Mouse (Mus musculus): ENCODE results near the gene Tgif2. TPM values are rescaled to one million over a fixed set of nuclear protein-coding genes. Genes with fewer than 3 reads are reported as not detected.
"Not testable (repeated sequence)": the region's sequence is repeated elsewhere in the genome, so short reads cannot be mapped to it uniquely, and the experiment has no call there.

The Tgif2 gene
- polyA plus RNA-seq, 1 experiment from 2014 or later, result 87.5 TPM

GRCm38 (mm10) chr2:156847653-156848052 lies 7.8 kb downstream of the Tgif2 start:
- peaks cover 85% of the 10 kb centered on the region for H3K36me3 ChIP-seq
- 53% methylated on average over 6 of the region's 6 CpGs for WGBS
- no peak for ATAC-seq (ENCODE audit: low FRiP score, low read depth)
- H3K4me1 ChIP-seq, result peaks cover 64% of the 10 kb centered on the region
- no peak overlapping the region for H3K27ac ChIP-seq
- no peak overlapping the region for H3K4me2 ChIP-seq (replicated peaks)
- H3K9me3 ChIP-seq, result no peaks in the 10 kb centered on the region
- H3K4me3 ChIP-seq, result no peak overlapping the region
- no peaks in the 10 kb centered on the region for H3K27me3 ChIP-seq
- 0 out of 2 replicates have a peak overlapping the region, but pooled peaks have one; percentile 21 for H3K9ac ChIP-seq

GRCm38 (mm10) chr2:156848526-156849182 lies 8.8 kb downstream of the Tgif2 start:
- H3K4me1 ChIP-seq, result peaks cover 58% of the 10 kb centered on the region
- H3K9me3 ChIP-seq, result no peaks in the 10 kb centered on the region
- peak overlapping the region; percentile 1; the same call in 1 of the 2 replicates for H3K27ac ChIP-seq
- H3K27me3 ChIP-seq, result no peaks in the 10 kb centered on the region
- H3K36me3 ChIP-seq, result peaks cover 90% of the 10 kb centered on the region
- no peak overlapping the region for H3K4me2 ChIP-seq (replicated peaks)
- H3K9ac ChIP-seq, result no peak overlapping the region
- ATAC-seq (ENCODE audit: low FRiP score, low read depth), result no peak
- H3K4me3 ChIP-seq, result no peak overlapping the region
- 84% methylated on average over 6 of the region's 6 CpGs for WGBS

- H3K27ac ChIP-seq, result no peak overlapping the region
- H3K36me3 ChIP-seq, result peaks cover 83% of the 10 kb centered on the region
- 87% methylated on average over 5 of the region's 5 CpGs for WGBS
- H3K4me3 ChIP-seq, result no peak overlapping the region
- H3K27me3 ChIP-seq, result no peaks in the 10 kb centered on the region
- peaks cover 45% of the 10 kb centered on the region for H3K4me1 ChIP-seq
- no peaks in the 10 kb centered on the region for H3K9me3 ChIP-seq
- no peak overlapping the region for H3K4me2 ChIP-seq (replicated peaks)
- no peak overlapping the region for H3K9ac ChIP-seq
- ATAC-seq (ENCODE audit: low FRiP score, low read depth), result no peak
Measured at GRCm38 (mm10) chr2:156850505-156850904, 10.7 kb downstream of the Tgif2 start.

- H3K27ac ChIP-seq; H3K9ac ChIP-seq; H3K4me2 ChIP-seq (replicated peaks); H3K27me3 ChIP-seq; H3K9me3 ChIP-seq; H3K4me3 ChIP-seq: not testable (repeated sequence)
- Histone ChIP-seq H3K4me1 (peaks cover 27% of the 10 kb centered on the region), H3K36me3 (peaks cover 76% of the 10 kb centered on the region)
- 83% methylated on average over 9 of the region's 13 CpGs for WGBS
- 0 out of 2 replicates have a peak, but pooled peaks have one; percentile 4 for ATAC-seq (ENCODE audit: low FRiP score, low read depth)
Measured at GRCm38 (mm10) chr2:156853584-156853983, 13.8 kb downstream of the Tgif2 start.

- not testable (repeated sequence) for H3K9ac ChIP-seq; H3K4me2 ChIP-seq (replicated peaks); H3K4me3 ChIP-seq; H3K9me3 ChIP-seq; H3K27me3 ChIP-seq
- 33% methylated on average over 13 of the region's 13 CpGs for WGBS
- peaks cover 70% of the 10 kb centered on the region for H3K36me3 ChIP-seq
- H3K27ac ChIP-seq, result peak overlapping the region; percentile 58; the same call in 1 of the 2 replicates
- 0 out of 2 replicates have a peak, but pooled peaks have one; percentile 41 for ATAC-seq (ENCODE audit: low FRiP score, low read depth)
- peaks cover 26% of the 10 kb centered on the region for H3K4me1 ChIP-seq
Measured at GRCm38 (mm10) chr2:156853999-156854771, 14.4 kb downstream of the Tgif2 start.

GRCm38 (mm10) chr2:156856311-156856710 lies 16.5 kb downstream of the Tgif2 start:
- H3K4me2 ChIP-seq (replicated peaks), result no peak overlapping the region
- 93% methylated on average over 1 of the region's 1 CpGs for WGBS
- no peaks in the 10 kb centered on the region for H3K9me3 ChIP-seq
- H3K9ac ChIP-seq, result no peak overlapping the region
- peaks cover 31% of the 10 kb centered on the region for H3K4me1 ChIP-seq
- ATAC-seq (ENCODE audit: low FRiP score, low read depth), result no peak
- H3K27me3 ChIP-seq, result no peaks in the 10 kb centered on the region
- no peak overlapping the region for H3K27ac ChIP-seq
- H3K4me3 ChIP-seq, result no peak overlapping the region
- peaks cover 49% of the 10 kb centered on the region for H3K36me3 ChIP-seq

GRCm38 (mm10) chr2:156857385-156857791 lies 17.6 kb downstream of the Tgif2 start:
- Histone ChIP-seq H3K4me2 (replicated peaks) (no peak overlapping the region), H3K4me3 (no peak overlapping the region), H3K9ac (no peak overlapping the region), H3K4me1 (peaks cover 38% of the 10 kb centered on the region), H3K27me3 (no peaks in the 10 kb centered on the region), H3K36me3 (peaks cover 38% of the 10 kb centered on the region), H3K9me3 (no peaks in the 10 kb centered on the region), H3K27ac (no peak overlapping the region; the same call in 1 of the 2 replicates)
- ATAC-seq (ENCODE audit: low FRiP score, low read depth), result no peak
- 68% methylated on average over 3 of the region's 3 CpGs for WGBS

GRCm38 (mm10) chr2:156857835-156858234 lies 18.0 kb downstream of the Tgif2 start, which contains the start of gene 4930518I15Rik:
TSS of gene 4930518I15Rik (minus strand) at chr2:156857946.
- no peak for ATAC-seq (ENCODE audit: low FRiP score, low read depth)
- Histone ChIP-seq H3K9ac (no peak within 1 kb of the TSS; the same call in 1 of the 2 replicates), H3K36me3 (peaks cover 34% of the 10 kb centered on the region), H3K4me1 (peaks cover 36% of the 10 kb centered on the region), H3K4me2 (replicated peaks) (no peak within 1 kb of the TSS), H3K4me3 (no peak within 1 kb of the TSS), H3K27me3 (no peaks in the 10 kb centered on the region), H3K9me3 (no peaks in the 10 kb centered on the region), H3K27ac (peak within 1 kb of the TSS; percentile 72)
- WGBS, result 86% methylated on average over 2 of the region's 2 CpGs

GRCm38 (mm10) chr2:156858671-156859070 lies 18.9 kb downstream of the Tgif2 start:
- H3K27ac ChIP-seq, result peak overlapping the region; percentile 72
- H3K4me3 ChIP-seq, result no peak overlapping the region
- no peak overlapping the region for H3K9ac ChIP-seq
- ATAC-seq (ENCODE audit: low FRiP score, low read depth), result no peak
- peaks cover 36% of the 10 kb centered on the region for H3K4me1 ChIP-seq
- no peak overlapping the region for H3K4me2 ChIP-seq (replicated peaks)
- peaks cover 31% of the 10 kb centered on the region for H3K36me3 ChIP-seq
- H3K27me3 ChIP-seq, result no peaks in the 10 kb centered on the region
- 66% methylated on average over 7 of the region's 7 CpGs for WGBS
- no peaks in the 10 kb centered on the region for H3K9me3 ChIP-seq

- ATAC-seq (ENCODE audit: low FRiP score, low read depth), result no peak
- peak overlapping the region; percentile 93 for H3K9ac ChIP-seq
- peak overlapping the region; percentile 87 for H3K4me2 ChIP-seq (replicated peaks)
- 0% methylated on average over 19 of the region's 19 CpGs for WGBS
- H3K4me3 ChIP-seq, result peak overlapping the region; percentile 78
- peaks cover 30% of the 10 kb centered on the region for H3K36me3 ChIP-seq
- H3K27me3 ChIP-seq, result no peaks in the 10 kb centered on the region
- peak overlapping the region; percentile 93 for H3K27ac ChIP-seq
- H3K4me1 ChIP-seq, result peaks cover 40% of the 10 kb centered on the region
- H3K9me3 ChIP-seq, result no peaks in the 10 kb centered on the region
Measured at GRCm38 (mm10) chr2:156862041-156862717, 22.4 kb downstream of the Tgif2 start.

GRCm38 (mm10) chr2:156862772-156863486 lies 23.1 kb downstream of the Tgif2 start, which contains the start of gene Rab5if:
TSS of gene Rab5if (plus strand) at chr2:156863128.
- under 1% methylated on average over 79 of the region's 98 CpGs for WGBS
- no peaks in the 10 kb centered on the region for H3K27me3 ChIP-seq
- H3K9ac ChIP-seq, result peak within 1 kb of the TSS; percentile 93
- ATAC-seq (ENCODE audit: low FRiP score, low read depth), result peak; percentile 97
- peak within 1 kb of the TSS; percentile 78 for H3K4me3 ChIP-seq
- H3K9me3 ChIP-seq, result no peaks in the 10 kb centered on the region
- peaks cover 36% of the 10 kb centered on the region for H3K36me3 ChIP-seq
- peaks cover 39% of the 10 kb centered on the region for H3K4me1 ChIP-seq
- peak within 1 kb of the TSS; percentile 93 for H3K27ac ChIP-seq
- H3K4me2 ChIP-seq (replicated peaks), result peak within 1 kb of the TSS; percentile 91

Measured in limb, embryonic 13.5 days (tissue).